Mouse (Mus musculus) limb, embryonic 12.5 days (tissue): ENCODE results near the gene Pycr2. TPM values are rescaled to one million over a fixed set of nuclear protein-coding genes. Genes with fewer than 3 reads are reported as not detected.
A peak's percentile ranks its signal among the peaks of the same experiment; 100 is the strongest.

Experiments used
- ATAC-seq: fragments of 200-750 bp; cut with Nextera tagmentation; 2 replicates; pipeline ENCODE4 v1.8.0; 2017; ENCODE audit warnings: low read depth, moderate TSS enrichment; ENCODE audit not compliant: insufficient number of reproducible peaks, insufficient read depth, low FRiP score, low TSS enrichment
- H3K27ac ChIP-seq: fragments of 300-500 bp; sonication (generic); 2 replicates; pipeline ENCODE4 v1.5.1; 2016; ENCODE audit warnings: mild to moderate bottlenecking, moderate library complexity
- H3K27me3 ChIP-seq: fragments of 300-500 bp; sonication (generic); 2 replicates; pipeline ENCODE4 v1.6.1; 2016; ENCODE audit warnings: mild to moderate bottlenecking, moderate library complexity
- H3K36me3 ChIP-seq: fragments of 300-500 bp; sonication (generic); 2 replicates; pipeline ENCODE4 v1.6.1; 2016; ENCODE audit warnings: mild to moderate bottlenecking, moderate library complexity
- H3K4me1 ChIP-seq: fragments of 300-500 bp; sonication (generic); replicated peaks from 2 replicates; pipeline ENCODE4 v1.6.1; 2016
- H3K4me2 ChIP-seq: fragments of 300-500 bp; sonication (generic); 2 replicates; pipeline ENCODE4 v1.6.1; 2016; ENCODE audit warnings: mild to moderate bottlenecking, moderate library complexity
- H3K4me3 ChIP-seq: fragments of 300-500 bp; sonication (generic); replicated peaks from 2 replicates; pipeline ENCODE4 v1.5.1; 2016; ENCODE audit warnings: mild to moderate bottlenecking
- H3K9ac ChIP-seq: fragments of 300-500 bp; sonication (generic); replicated peaks from 2 replicates; pipeline ENCODE4 v1.6.1; 2016; ENCODE audit warnings: mild to moderate bottlenecking, moderate library complexity
- H3K9me3 ChIP-seq: fragments of 300-500 bp; sonication (generic); 2 replicates; pipeline ENCODE4 v1.6.1; 2016; ENCODE audit warnings: mild to moderate bottlenecking, moderate library complexity
- WGBS: fragments of 180-500 bp; shearing (Covaris S2); methylation state at CpG from one replicate; pipeline ENCODE4 v1.1.7; 2016; 5-methylcytosine and 5-hydroxymethylcytosine counted together
- polyA plus RNA-seq: library from polyadenylated mRNA; unstranded; fragments of >200 nt; fragmentation: Nextera tagmentation; extraction: Ambion mirVana; gene quantifications from 2 replicates; pipeline ENCODE4 v1.2.1, GENCODE M21; 2016

The Pycr2 gene
- polyA plus RNA-seq, 1 experiment from 2014 or later, result 125 TPM

DNA sequence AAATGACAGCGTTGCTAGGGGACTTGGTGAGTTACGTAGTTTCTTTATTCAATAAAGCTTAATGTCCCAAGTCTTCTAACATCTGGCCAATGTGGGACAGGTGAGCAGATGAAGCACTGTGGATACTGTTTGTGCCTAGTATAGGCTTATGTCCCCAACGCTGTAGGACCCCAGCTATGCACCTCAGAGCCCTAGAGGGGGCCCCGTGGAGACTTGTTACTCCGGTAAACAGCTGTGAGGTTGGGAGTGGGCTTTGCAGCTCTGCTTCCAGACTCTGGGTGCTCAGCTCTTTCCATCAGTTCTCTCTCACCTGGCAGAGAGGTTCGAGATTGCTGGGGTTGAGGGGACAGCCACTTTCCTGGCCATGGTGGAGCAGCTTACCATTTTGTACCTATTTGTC is 1.2 kb downstream of the Pycr2 start:
- Histone ChIP-seq H3K9ac (peak overlapping the region; percentile 94), H3K27ac (no peak overlapping the region), H3K27me3 (no peaks in the 10 kb centered on the region), H3K4me2 (peak overlapping the region; percentile 86), H3K4me1 (peaks cover 15% of the 10 kb centered on the region), H3K4me3 (peak overlapping the region; percentile 91), H3K9me3 (no peaks in the 10 kb centered on the region), H3K36me3 (peaks cover 42% of the 10 kb centered on the region)
- ATAC-seq, result no peak
- 67% methylated on average over 6 of the region's 6 CpGs for WGBS

GRCm38 (mm10) chr1:180905876-180906275 is 1.8 kb downstream of the Pycr2 start:
- Histone ChIP-seq H3K4me1 (peaks cover 15% of the 10 kb centered on the region), H3K4me3 (peak overlapping the region; percentile 91; the same call in 1 of the 2 replicates), H3K36me3 (peaks cover 44% of the 10 kb centered on the region), H3K27ac (no peak overlapping the region), H3K27me3 (no peaks in the 10 kb centered on the region), H3K4me2 (peak overlapping the region; percentile 86), H3K9ac (no peak overlapping the region; the same call in 1 of the 2 replicates), H3K9me3 (no peaks in the 10 kb centered on the region)
- 93% methylated on average over 17 of the region's 17 CpGs for WGBS
- no peak for ATAC-seq

- H3K9ac ChIP-seq, result no peak overlapping the region; the same call in 1 of the 2 replicates
- WGBS, result 91% methylated on average over 24 of the region's 24 CpGs
- no peaks in the 10 kb centered on the region for H3K27me3 ChIP-seq
- H3K27ac ChIP-seq, result no peak overlapping the region
- H3K4me2 ChIP-seq, result 0 out of 2 replicates have a peak overlapping the region, but pooled peaks have one; percentile 86
- peaks cover 19% of the 10 kb centered on the region for H3K4me1 ChIP-seq
- no peaks in the 10 kb centered on the region for H3K9me3 ChIP-seq
- no peak overlapping the region for H3K4me3 ChIP-seq
- no peak for ATAC-seq
- peaks cover 44% of the 10 kb centered on the region for H3K36me3 ChIP-seq
These were observed 2.5 kb downstream of the Pycr2 start for GRCm38 (mm10) chr1:180906461-180907147.

- peaks cover 36% of the 10 kb centered on the region for H3K4me1 ChIP-seq
- H3K27me3 ChIP-seq, result no peaks in the 10 kb centered on the region
- H3K36me3 ChIP-seq, result peaks cover 37% of the 10 kb centered on the region
- WGBS, result 44% methylated on average over 8 of the region's 8 CpGs
- H3K4me2 ChIP-seq, result peak overlapping the region; percentile 26
- ATAC-seq, result no peak
- no peaks in the 10 kb centered on the region for H3K9me3 ChIP-seq
- H3K4me3 ChIP-seq, result no peak overlapping the region
- no peak overlapping the region for H3K9ac ChIP-seq
- H3K27ac ChIP-seq, result no peak overlapping the region
These were observed 7.0 kb downstream of the Pycr2 start for GRCm38 (mm10) chr1:180911138-180911537.

GRCm38 (mm10) chr1:180911653-180912287 is 7.7 kb downstream of the Pycr2 start:
- H3K4me1 ChIP-seq, result peaks cover 34% of the 10 kb centered on the region
- WGBS, result 32% methylated on average over 20 of the region's 20 CpGs
- no peak for ATAC-seq
- H3K27ac ChIP-seq, result peak overlapping the region; percentile 1; the same call in 1 of the 2 replicates
- no peak overlapping the region for H3K9ac ChIP-seq
- no peaks in the 10 kb centered on the region for H3K9me3 ChIP-seq
- peaks cover 31% of the 10 kb centered on the region for H3K36me3 ChIP-seq
- H3K27me3 ChIP-seq, result no peaks in the 10 kb centered on the region
- H3K4me2 ChIP-seq, result peak overlapping the region; percentile 26
- no peak overlapping the region for H3K4me3 ChIP-seq

GRCm38 (mm10) chr1:180912792-180913191 is 8.7 kb downstream of the Pycr2 start:
- whole genome bisulfite sequencing, result 74% methylated on average over 5 of the region's 5 CpGs
- no peak overlapping the region for H3K4me2 ChIP-seq
- ATAC-seq, result no peak
- no peaks in the 10 kb centered on the region for H3K27me3 ChIP-seq
- H3K4me3 ChIP-seq, result no peak overlapping the region
- H3K4me1 ChIP-seq, result peaks cover 34% of the 10 kb centered on the region
- peak overlapping the region; percentile 51 for H3K27ac ChIP-seq
- no peaks in the 10 kb centered on the region for H3K9me3 ChIP-seq
- H3K9ac ChIP-seq, result no peak overlapping the region
- peaks cover 21% of the 10 kb centered on the region for H3K36me3 ChIP-seq

GRCm38 (mm10) chr1:180913797-180914196 is 9.7 kb downstream of the Pycr2 start:
- Histone ChIP-seq H3K4me2 (no peak overlapping the region), H3K4me3 (no peak overlapping the region), H3K27ac (peak overlapping the region; percentile 51), H3K9ac (no peak overlapping the region), H3K9me3 (no peaks in the 10 kb centered on the region), H3K27me3 (no peaks in the 10 kb centered on the region), H3K4me1 (peaks cover 34% of the 10 kb centered on the region), H3K36me3 (peaks cover 11% of the 10 kb centered on the region)
- 15% methylated on average over 4 of the region's 4 CpGs for WGBS
- ATAC-seq, result peak; percentile 54; the same call in 1 of the 2 replicates

DNA sequence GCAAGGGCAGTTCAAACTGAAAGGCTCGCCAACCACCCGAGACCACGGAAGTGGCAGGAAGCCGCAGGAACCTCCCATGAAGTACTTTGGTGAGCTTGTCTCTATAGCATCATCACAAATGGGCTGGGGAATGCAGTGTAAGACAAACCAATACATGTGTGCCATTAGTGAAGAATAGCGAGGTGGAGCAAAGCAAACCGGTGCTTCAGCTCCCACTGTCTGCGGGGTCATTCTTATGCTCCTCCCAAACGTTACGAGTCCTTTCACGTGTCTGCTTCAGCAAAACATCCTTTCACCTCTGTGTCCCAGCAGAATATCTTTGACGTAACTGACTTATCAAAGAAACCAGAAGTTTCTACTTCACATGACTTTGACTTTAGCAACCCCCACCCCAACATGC is 12.3 kb downstream of the Pycr2 start:
- no peaks in the 10 kb centered on the region for H3K36me3 ChIP-seq
- H3K4me2 ChIP-seq, result no peak overlapping the region
- no peak overlapping the region for H3K4me3 ChIP-seq
- H3K9ac ChIP-seq, result no peak overlapping the region
- no peaks in the 10 kb centered on the region for H3K9me3 ChIP-seq
- no peaks in the 10 kb centered on the region; the same call in 1 of the 2 replicates for H3K27me3 ChIP-seq
- 92% methylated on average over 11 of the region's 11 CpGs for WGBS
- no peak overlapping the region for H3K27ac ChIP-seq
- ATAC-seq, result no peak
- peaks cover 32% of the 10 kb centered on the region for H3K4me1 ChIP-seq

DNA sequence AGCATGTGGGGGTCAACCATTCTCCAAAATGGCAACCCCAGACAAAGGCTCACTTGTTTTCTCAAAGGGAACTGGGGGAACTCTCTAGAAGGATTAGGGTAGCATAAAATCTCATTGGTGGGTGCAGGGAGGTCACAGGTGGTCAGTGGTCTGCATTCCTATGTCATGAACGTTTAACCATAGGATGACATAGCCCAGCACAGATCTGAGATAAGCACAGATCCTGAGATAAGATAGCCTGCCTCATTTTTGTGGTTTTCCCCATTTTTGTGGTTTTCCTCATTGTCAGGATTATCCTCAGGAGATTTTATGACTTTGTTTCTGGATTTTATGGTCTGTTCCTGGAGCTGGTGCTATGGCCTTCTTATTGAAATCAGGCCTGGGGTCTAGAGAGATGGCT is 13.0 kb downstream of the Pycr2 start:
- no peaks in the 10 kb centered on the region; the same call in 1 of the 2 replicates for H3K27me3 ChIP-seq
- H3K4me2 ChIP-seq, result no peak overlapping the region
- 0 out of 2 replicates have a peak overlapping the region, but pooled peaks have one; percentile 12 for H3K27ac ChIP-seq
- no peak overlapping the region for H3K9ac ChIP-seq
- no peaks in the 10 kb centered on the region for H3K36me3 ChIP-seq
- no peak for ATAC-seq
- peaks cover 26% of the 10 kb centered on the region for H3K4me1 ChIP-seq
- no peak overlapping the region for H3K4me3 ChIP-seq
- WGBS, result 32% methylated on average over 1 of the region's 1 CpGs
- no peaks in the 10 kb centered on the region for H3K9me3 ChIP-seq

GRCm38 (mm10) chr1:180919686-180920085 is 15.6 kb downstream of the Pycr2 start:
- no peaks in the 10 kb centered on the region for H3K9me3 ChIP-seq
- no peak overlapping the region for H3K9ac ChIP-seq
- H3K27ac ChIP-seq, result no peak overlapping the region
- H3K4me1 ChIP-seq, result 0 out of 2 replicates have a peak, but pooled peaks cover under 1% of the 10 kb centered on the region
- WGBS, result 40% methylated on average over 8 of the region's 8 CpGs
- no peak overlapping the region for H3K4me3 ChIP-seq
- no peaks in the 10 kb centered on the region for H3K36me3 ChIP-seq
- H3K4me2 ChIP-seq, result no peak overlapping the region
- H3K27me3 ChIP-seq, result no peaks in the 10 kb centered on the region; the same call in 1 of the 2 replicates
- no peak for ATAC-seq

DNA sequence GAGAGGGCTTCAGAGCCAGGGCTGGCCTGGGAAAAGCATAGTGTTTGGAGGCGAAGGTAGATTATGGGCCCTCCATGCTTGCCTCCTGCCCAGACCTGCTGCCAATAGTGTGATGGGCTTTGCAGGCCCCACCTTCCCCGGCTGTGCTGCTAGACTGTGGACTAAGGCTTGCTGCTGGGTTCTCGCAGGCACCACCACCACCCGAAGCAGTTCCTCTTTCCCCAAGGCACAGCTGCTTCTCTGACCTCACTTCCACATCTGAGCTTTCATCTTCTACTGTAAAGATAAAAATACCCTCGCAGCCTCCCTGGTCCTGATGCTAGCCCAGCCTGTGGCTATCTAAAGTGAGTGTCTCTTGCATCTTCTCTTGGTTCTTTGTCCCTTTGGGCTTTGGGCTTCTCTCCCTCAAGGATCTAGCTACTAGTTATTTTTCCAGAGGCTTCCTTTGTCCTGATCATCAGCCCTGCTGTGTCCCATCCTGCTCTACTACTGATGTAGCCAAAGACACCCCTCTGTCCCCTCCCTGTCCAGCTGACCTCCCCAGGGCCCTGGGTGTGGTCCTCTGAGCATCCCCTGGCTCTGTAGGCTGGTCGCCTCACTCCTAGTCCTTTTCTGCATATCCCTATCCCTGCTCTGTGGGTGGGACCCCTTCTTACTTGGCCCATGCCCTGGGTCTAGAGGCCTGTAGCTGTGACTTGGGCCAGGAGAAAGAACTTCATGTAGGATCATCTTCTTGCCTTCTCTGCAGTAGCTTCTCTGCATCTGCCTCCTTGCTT is 18.4 kb downstream of the Pycr2 start:
- 62% methylated on average over 6 of the region's 6 CpGs for WGBS
- H3K36me3 ChIP-seq, result no peaks in the 10 kb centered on the region
- H3K27ac ChIP-seq, result no peak overlapping the region
- no peaks in the 10 kb centered on the region; the same call in 1 of the 2 replicates for H3K27me3 ChIP-seq
- ATAC-seq, result no peak
- no peaks in the 10 kb centered on the region for H3K4me1 ChIP-seq
- H3K4me3 ChIP-seq, result no peak overlapping the region
- no peaks in the 10 kb centered on the region for H3K9me3 ChIP-seq
- H3K9ac ChIP-seq, result no peak overlapping the region
- H3K4me2 ChIP-seq, result no peak overlapping the region
